Mouse (Mus musculus): ENCODE results near the gene Podxl2. TPM values are rescaled to one million over a fixed set of nuclear protein-coding genes. Genes with fewer than 3 reads are reported as not detected.

Podxl2 gene
- polyA plus RNA-seq, 1 experiment from 2014 or later, result 1.1 TPM

GRCm38 (mm10) chr6:88810291-88810690 is 64.6 kb downstream of the Podxl2 start:
- H3K4me3 ChIP-seq (ENCODE audit: low read depth, low read length), result no peak overlapping the region
- H3K27ac ChIP-seq (ENCODE audit: low read depth), result no peak overlapping the region
- TF ChIP-seq CTCF (IDR thresholded peaks at IDR 0.05; ENCODE audit: low read depth) (no peak), EP300 (IDR thresholded peaks at IDR 0.05; ENCODE audit: low read depth) (no peak)
- no peaks in the 10 kb centered on the region for H3K27me3 ChIP-seq (ENCODE audit: insufficient read depth, low read length)
- no peaks in the 10 kb centered on the region for H3K9me3 ChIP-seq (ENCODE audit: low read length)
- H3K9ac ChIP-seq (replicated peaks), result no peak overlapping the region
- WGBS (ENCODE audit: insufficient replicate concordance), result 71% methylated on average over 3 of the region's 3 CpGs
- DNase-seq, result no peak
- no peak overlapping the region for H3K4me2 ChIP-seq (ENCODE audit: low read depth, low read length)
- H3K4me1 ChIP-seq (ENCODE audit: insufficient read depth), result peaks cover 14% of the 10 kb centered on the region
- H3K36me3 ChIP-seq (replicated peaks; ENCODE audit: insufficient read depth, low read length), result peaks cover 6% of the 10 kb centered on the region; the same call in 1 of the 2 replicates
- no peak for ATAC-seq

- Histone ChIP-seq H3K4me3 (ENCODE audit: low read depth, low read length) (no peak overlapping the region), H3K27me3 (ENCODE audit: insufficient read depth, low read length) (no peaks in the 10 kb centered on the region), H3K4me1 (ENCODE audit: insufficient read depth) (peaks cover 14% of the 10 kb centered on the region), H3K36me3 (replicated peaks; ENCODE audit: insufficient read depth, low read length) (peaks cover 6% of the 10 kb centered on the region; the same call in 1 of the 2 replicates), H3K9me3 (ENCODE audit: low read length) (no peaks in the 10 kb centered on the region), H3K27ac (ENCODE audit: low read depth) (no peak overlapping the region), H3K9ac (replicated peaks) (no peak overlapping the region), H3K4me2 (ENCODE audit: low read depth, low read length) (no peak overlapping the region)
- WGBS (ENCODE audit: insufficient replicate concordance), result 73% methylated on average over 23 of the region's 23 CpGs
- TF ChIP-seq CTCF (IDR thresholded peaks at IDR 0.05; ENCODE audit: low read depth) (no peak), EP300 (IDR thresholded peaks at IDR 0.05; ENCODE audit: low read depth) (no peak)
- DNase-seq (no peak), ATAC-seq (peak; percentile 64)
Measured at GRCm38 (mm10) chr6:88809091-88810037, 65.5 kb downstream of the Podxl2 start.

- H3K27me3 ChIP-seq (ENCODE audit: insufficient read depth, low read length), result no peaks in the 10 kb centered on the region
- H3K9ac ChIP-seq (replicated peaks), result no peak overlapping the region
- H3K9me3 ChIP-seq (ENCODE audit: low read length), result no peaks in the 10 kb centered on the region
- no peak overlapping the region for H3K4me2 ChIP-seq (ENCODE audit: low read depth, low read length)
- TF ChIP-seq EP300 (IDR thresholded peaks at IDR 0.05; ENCODE audit: low read depth), result no peak
- no peak for TF ChIP-seq CTCF (IDR thresholded peaks at IDR 0.05; ENCODE audit: low read depth)
- WGBS (ENCODE audit: insufficient replicate concordance), result 78% methylated on average over 17 of the region's 17 CpGs
- H3K36me3 ChIP-seq (replicated peaks; ENCODE audit: insufficient read depth, low read length), result peaks cover 4% of the 10 kb centered on the region
- H3K4me3 ChIP-seq (ENCODE audit: low read depth, low read length), result no peak overlapping the region
- H3K4me1 ChIP-seq (ENCODE audit: insufficient read depth), result peaks cover 19% of the 10 kb centered on the region
- no peak for ATAC-seq
- H3K27ac ChIP-seq (ENCODE audit: low read depth), result no peak overlapping the region
- no peak for DNase-seq
Measured at GRCm38 (mm10) chr6:88804966-88805577, 69.8 kb downstream of the Podxl2 start.

- DNase-seq, result no peak
- Histone ChIP-seq H3K36me3 (replicated peaks; ENCODE audit: insufficient read depth, low read length) (no peaks in the 10 kb centered on the region; the same call in none of the 2 replicates), H3K9ac (replicated peaks) (no peak overlapping the region), H3K4me3 (ENCODE audit: low read depth, low read length) (no peak overlapping the region), H3K27me3 (ENCODE audit: insufficient read depth, low read length) (no peaks in the 10 kb centered on the region), H3K27ac (ENCODE audit: low read depth) (0 out of 2 replicates have a peak overlapping the region, but pooled peaks have one; percentile 62), H3K9me3 (ENCODE audit: low read length) (no peaks in the 10 kb centered on the region), H3K4me1 (ENCODE audit: insufficient read depth) (peaks cover 19% of the 10 kb centered on the region), H3K4me2 (ENCODE audit: low read depth, low read length) (peak overlapping the region; percentile 42; the same call in 1 of the 2 replicates)
- 32% methylated on average over 4 of the region's 4 CpGs for WGBS (ENCODE audit: insufficient replicate concordance)
- peak; percentile 85 for ATAC-seq
- TF ChIP-seq CTCF (IDR thresholded peaks at IDR 0.05; ENCODE audit: low read depth) (peak; percentile 31), EP300 (IDR thresholded peaks at IDR 0.05; ENCODE audit: low read depth) (0 out of 2 replicates have a peak, but pooled peaks have one; percentile 37)
Measured at GRCm38 (mm10) chr6:88803957-88804695, 70.7 kb downstream of the Podxl2 start.

GRCm38 (mm10) chr6:88803051-88803450 is 71.8 kb downstream of the Podxl2 start:
- Histone ChIP-seq H3K4me3 (ENCODE audit: low read depth, low read length) (no peak overlapping the region), H3K4me1 (ENCODE audit: insufficient read depth) (peaks cover 19% of the 10 kb centered on the region), H3K27me3 (ENCODE audit: insufficient read depth, low read length) (no peaks in the 10 kb centered on the region), H3K36me3 (replicated peaks; ENCODE audit: insufficient read depth, low read length) (no peaks in the 10 kb centered on the region; the same call in none of the 2 replicates), H3K9me3 (ENCODE audit: low read length) (no peaks in the 10 kb centered on the region), H3K4me2 (ENCODE audit: low read depth, low read length) (peak overlapping the region; percentile 42), H3K9ac (replicated peaks) (peak overlapping the region; percentile 34; the same call in 1 of the 2 replicates), H3K27ac (ENCODE audit: low read depth) (peak overlapping the region; percentile 62)
- ATAC-seq (peak; percentile 68), DNase-seq (no peak)
- TF ChIP-seq CTCF (IDR thresholded peaks at IDR 0.05; ENCODE audit: low read depth) (no peak), EP300 (IDR thresholded peaks at IDR 0.05; ENCODE audit: low read depth) (peak; percentile 51)
- 55% methylated on average over 7 of the region's 7 CpGs for WGBS (ENCODE audit: insufficient replicate concordance)

Measured in liver, postnatal 0 days (tissue).